Mouse (Mus musculus) embryonic facial prominence, embryonic 13.5 days (tissue): ENCODE measurements at regions not wholly inside any gene's neighbourhood (a gene's known extent, or its start where the extent isn't known, plus 50 kb on each side); places are given as distances from the start of the nearest gene placed in this dataset. TPM values are rescaled to one million over a fixed set of nuclear protein-coding genes. Genes with fewer than 3 reads are reported as not detected.

Experiments used
- ATAC-seq: fragments of 200-750 bp; cut with Nextera tagmentation; 2 replicates; pipeline ENCODE4 v1.8.0; 2017; ENCODE audit warnings: low read depth; ENCODE audit not compliant: insufficient number of reproducible peaks, insufficient read depth, low FRiP score, low TSS enrichment
- H3K27ac ChIP-seq: fragments of 300-500 bp; sonication (generic); 2 replicates; pipeline ENCODE4 v1.5.1; 2015; ENCODE audit warnings: moderate library complexity, mild to moderate bottlenecking, inconsistent platforms
- H3K27me3 ChIP-seq: fragments of 300-500 bp; sonication (generic); 2 replicates; pipeline ENCODE4 v1.6.1; 2015; ENCODE audit warnings: mild to moderate bottlenecking, inconsistent platforms
- H3K36me3 ChIP-seq: fragments of 300-500 bp; sonication (generic); 2 replicates; pipeline ENCODE4 v1.6.1; 2015; ENCODE audit warnings: mild to moderate bottlenecking, inconsistent platforms
- H3K4me1 ChIP-seq: fragments of 300-500 bp; sonication (generic); 2 replicates; pipeline ENCODE4 v1.6.1; 2015; ENCODE audit warnings: inconsistent platforms
- H3K4me2 ChIP-seq: fragments of 300-500 bp; sonication (generic); 2 replicates; pipeline ENCODE4 v1.6.1; 2015; ENCODE audit warnings: moderate library complexity, mild to moderate bottlenecking, inconsistent platforms
- H3K4me3 ChIP-seq: fragments of 300-500 bp; sonication (generic); 2 replicates; pipeline ENCODE4 v1.5.1; 2015; ENCODE audit warnings: mild to moderate bottlenecking, inconsistent platforms
- H3K9ac ChIP-seq: fragments of 300-500 bp; sonication (generic); 2 replicates; pipeline ENCODE4 v1.6.1; 2015; ENCODE audit warnings: mild to moderate bottlenecking, inconsistent platforms
- H3K9me3 ChIP-seq: fragments of 300-500 bp; sonication (generic); 2 replicates; pipeline ENCODE4 v1.6.1; 2016; ENCODE audit warnings: inconsistent platforms
- WGBS: fragments of 180-500 bp; shearing (Covaris S2); methylation state at CpG from one replicate; pipeline ENCODE4 v1.1.7; 2015; ENCODE audit warnings: mixed read lengths; 5-methylcytosine and 5-hydroxymethylcytosine counted together
- microRNA-seq: library from miRNA; unstranded; fragments of <30 nt; microRNA quantifications from one replicate; pipeline ENCODE4, GENCODE M21; 2016

- Histone ChIP-seq H3K9ac (no peak overlapping the region), H3K4me3 (no peak overlapping the region), H3K4me2 (no peak overlapping the region), H3K27me3 (no peaks in the 10 kb centered on the region), H3K4me1 (no peaks in the 10 kb centered on the region), H3K9me3 (no peaks in the 10 kb centered on the region), H3K27ac (no peak overlapping the region), H3K36me3 (no peaks in the 10 kb centered on the region)
- ATAC-seq: no peak
- 67% methylated on average over 3 of the region's 3 CpGs for WGBS
These were observed 180.3 kb downstream of the Parn start for GRCm38 (mm10) chr16:13487659-13488058.

GRCm38 (mm10) chr16:13486571-13486970 is 181.4 kb downstream of the Parn start:
- H3K9ac ChIP-seq: no peak overlapping the region

DNA sequence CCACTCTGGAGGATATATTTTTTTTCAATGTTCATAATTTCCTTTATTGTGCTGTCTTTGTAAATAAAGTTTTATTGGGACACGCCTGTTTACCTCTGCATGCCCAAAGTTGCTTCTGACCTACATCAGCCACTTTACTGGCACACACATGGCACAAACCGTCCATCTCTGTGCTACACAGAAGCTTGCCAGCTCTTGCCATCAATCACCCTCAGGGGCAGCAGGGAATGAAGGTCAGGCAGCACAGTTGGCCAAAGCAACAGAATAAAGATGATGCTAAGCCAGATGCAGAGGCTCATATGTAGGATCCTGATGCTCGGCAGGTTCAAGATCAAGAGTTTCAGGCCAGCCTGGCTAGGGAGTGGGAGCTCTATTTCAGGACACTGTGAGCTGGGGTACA is 187.7 kb downstream of the Parn start:
- ATAC-seq: no peak
- no peaks in the 10 kb centered on the region for H3K36me3 ChIP-seq
- H3K27ac ChIP-seq: no peak overlapping the region
- no peaks in the 10 kb centered on the region for H3K27me3 ChIP-seq
- no peak overlapping the region for H3K9ac ChIP-seq
- no peak overlapping the region for H3K4me2 ChIP-seq
- no peak overlapping the region for H3K4me3 ChIP-seq
- no peaks in the 10 kb centered on the region for H3K9me3 ChIP-seq
- H3K4me1 ChIP-seq: no peaks in the 10 kb centered on the region
- 84% methylated on average over 3 of the region's 3 CpGs for WGBS

More at GRCm38 (mm10) chr16:13486571-13486970, 181.4 kb downstream of the Parn start:
- WGBS: 89% methylated on average over 2 of the region's 2 CpGs
- no peaks in the 10 kb centered on the region for H3K36me3 ChIP-seq
- H3K4me3 ChIP-seq: no peak overlapping the region
- H3K4me2 ChIP-seq: no peak overlapping the region
- no peaks in the 10 kb centered on the region for H3K4me1 ChIP-seq
- H3K27ac ChIP-seq: no peak overlapping the region
- H3K27me3 ChIP-seq: no peaks in the 10 kb centered on the region
- no peaks in the 10 kb centered on the region for H3K9me3 ChIP-seq
- ATAC-seq: no peak

DNA sequence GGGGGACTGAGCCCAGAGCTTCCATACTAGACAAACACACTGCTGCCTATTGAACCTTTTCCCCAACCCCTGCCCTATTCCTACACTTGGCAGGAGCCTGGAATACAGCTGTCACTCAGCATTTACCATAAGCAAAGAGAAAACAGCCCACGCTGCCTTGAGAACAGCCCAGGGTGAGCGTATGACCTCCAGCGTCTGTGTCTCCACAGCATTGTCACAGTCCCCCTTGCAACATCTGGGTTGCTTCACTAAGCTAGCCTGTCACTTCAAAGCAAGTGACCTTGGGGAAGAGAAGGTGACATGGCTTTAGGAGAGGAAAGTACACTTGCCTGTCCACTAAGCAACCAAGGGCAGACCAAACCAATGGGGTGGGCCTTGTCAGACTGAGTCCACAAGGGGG is 191.3 kb downstream of the Parn start:
- H3K9me3 ChIP-seq: no peaks in the 10 kb centered on the region
- no peak overlapping the region for H3K27ac ChIP-seq
- no peak overlapping the region for H3K9ac ChIP-seq
- no peaks in the 10 kb centered on the region for H3K27me3 ChIP-seq
- ATAC-seq: no peak
- no peaks in the 10 kb centered on the region for H3K36me3 ChIP-seq
- H3K4me3 ChIP-seq: no peak overlapping the region
- H3K4me2 ChIP-seq: no peak overlapping the region
- WGBS: 80% methylated on average over 3 of the region's 3 CpGs
- H3K4me1 ChIP-seq: no peaks in the 10 kb centered on the region

GRCm38 (mm10) chr16:13474956-13475355 is 193.0 kb downstream of the Parn start:
- Histone ChIP-seq H3K4me1 (no peaks in the 10 kb centered on the region), H3K9ac (no peak overlapping the region), H3K27me3 (no peaks in the 10 kb centered on the region), H3K4me2 (no peak overlapping the region), H3K4me3 (no peak overlapping the region), H3K9me3 (no peaks in the 10 kb centered on the region), H3K36me3 (no peaks in the 10 kb centered on the region), H3K27ac (no peak overlapping the region)
- WGBS: 85% methylated on average over 3 of the region's 3 CpGs
- no peak for ATAC-seq

GRCm38 (mm10) chr16:13474274-13474673 is 193.7 kb downstream of the Parn start:
- Histone ChIP-seq H3K9me3 (no peaks in the 10 kb centered on the region), H3K27me3 (no peaks in the 10 kb centered on the region), H3K9ac (no peak overlapping the region), H3K4me1 (no peaks in the 10 kb centered on the region), H3K27ac (no peak overlapping the region), H3K36me3 (no peaks in the 10 kb centered on the region), H3K4me3 (no peak overlapping the region), H3K4me2 (no peak overlapping the region)
- 72% methylated on average over 3 of the region's 3 CpGs for WGBS
- ATAC-seq: no peak

DNA sequence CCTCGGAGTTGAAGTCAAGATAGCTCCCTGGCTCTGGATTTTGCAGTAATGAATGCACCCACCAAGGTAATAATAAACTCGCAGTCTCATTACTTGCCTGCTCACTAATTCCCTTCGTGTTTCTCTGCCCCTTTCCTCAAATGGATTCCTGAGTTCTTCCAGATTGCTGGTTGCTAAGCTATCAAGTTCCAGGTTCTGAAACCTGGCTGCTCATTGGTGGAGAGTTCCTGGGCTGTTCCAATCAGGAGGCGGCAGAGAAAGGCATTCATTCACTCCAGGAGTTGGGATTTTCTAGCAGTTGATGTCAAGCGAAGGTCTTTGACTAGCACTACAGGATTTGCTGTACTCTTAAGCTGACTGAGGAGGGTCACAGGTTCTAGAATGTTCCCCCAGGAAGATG is 200.8 kb downstream of the Parn start:
- no peak overlapping the region for H3K4me2 ChIP-seq
- no peaks in the 10 kb centered on the region for H3K9me3 ChIP-seq
- WGBS: 30% methylated on average over 5 of the region's 5 CpGs
- ATAC-seq: 0 out of 2 replicates have a peak, but pooled peaks have one; percentile 43
- H3K9ac ChIP-seq: no peak overlapping the region
- H3K4me3 ChIP-seq: no peak overlapping the region
- no peaks in the 10 kb centered on the region for H3K36me3 ChIP-seq
- no peak overlapping the region for H3K27ac ChIP-seq
- H3K27me3 ChIP-seq: no peaks in the 10 kb centered on the region
- peaks cover 26% of the 10 kb centered on the region for H3K4me1 ChIP-seq

Small RNA genes lying in the stretch of these regions (microRNA-seq; reads per million reads assigned to microRNA genes)
- not detected for gene Mir6365
